Mouse (Mus musculus): ENCODE results near the gene Ugt1a1.

The Ugt1a1 gene

GRCm38 (mm10) chr1:88259643-88260024 is 47.9 kb downstream of the Ugt1a1 start:
- DNase-seq: no peak

GRCm38 (mm10) chr1:88260114-88260513 is 48.4 kb downstream of the Ugt1a1 start:
- DNase-seq: peak; percentile 60

GRCm38 (mm10) chr1:88260604-88261377 is 49.0 kb downstream of the Ugt1a1 start:
- no peak for DNase-seq

- DNase-seq: no peak
These were observed 49.9 kb downstream of the Ugt1a1 start for GRCm38 (mm10) chr1:88261706-88262105.

GRCm38 (mm10) chr1:88262255-88262654 is 50.5 kb downstream of the Ugt1a1 start:
- DNase-seq: peak; percentile 60

- no peak for DNase-seq
These were observed 51.2 kb downstream of the Ugt1a1 start for GRCm38 (mm10) chr1:88262961-88263360.

GRCm38 (mm10) chr1:88263778-88264177 is 52.0 kb downstream of the Ugt1a1 start:
- no peak for DNase-seq

- DNase-seq: no peak
These were observed 52.6 kb downstream of the Ugt1a1 start for GRCm38 (mm10) chr1:88264237-88264868.

GRCm38 (mm10) chr1:88264869-88265240 is 53.1 kb downstream of the Ugt1a1 start:
- DNase-seq: no peak

- DNase-seq: no peak
These were observed 54.4 kb downstream of the Ugt1a1 start for GRCm38 (mm10) chr1:88266123-88266522.

GRCm38 (mm10) chr1:88267489-88267888 is 55.7 kb downstream of the Ugt1a1 start:
- DNase-seq: no peak

- DNase-seq: no peak
These were observed 56.3 kb downstream of the Ugt1a1 start for GRCm38 (mm10) chr1:88268070-88268469.

Measured in kidney, adult 9 months (tissue).